Mouse (Mus musculus): ENCODE data around the gene Sgcd.
A peak's percentile ranks its signal among the peaks of the same experiment; 100 is the strongest.
"Not testable (repeated sequence)": the region's sequence is repeated elsewhere in the genome, so short reads cannot be mapped to it uniquely, and the experiment has no call there.

Sgcd gene

DNA sequence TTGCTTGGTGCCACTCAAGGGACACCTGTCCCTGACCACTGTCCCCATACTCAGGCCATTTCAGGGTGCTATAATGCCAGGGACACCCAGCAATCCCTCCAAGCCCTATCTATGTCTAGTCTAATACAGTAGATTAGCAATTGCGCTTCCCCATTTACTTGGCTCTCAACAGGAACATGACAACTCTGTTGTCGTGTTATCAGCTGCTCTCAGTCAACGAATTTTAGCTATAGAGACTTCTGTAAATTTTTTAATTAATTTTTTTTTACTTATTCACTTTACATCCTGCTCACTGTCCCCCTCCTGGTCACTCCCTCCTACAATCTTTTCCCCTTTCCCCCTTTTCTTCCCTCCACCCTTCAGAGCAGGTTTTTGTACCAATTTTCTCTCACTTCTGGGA lies 542.4 kb downstream of the Sgcd start:
- no peak for DNase-seq

DNA sequence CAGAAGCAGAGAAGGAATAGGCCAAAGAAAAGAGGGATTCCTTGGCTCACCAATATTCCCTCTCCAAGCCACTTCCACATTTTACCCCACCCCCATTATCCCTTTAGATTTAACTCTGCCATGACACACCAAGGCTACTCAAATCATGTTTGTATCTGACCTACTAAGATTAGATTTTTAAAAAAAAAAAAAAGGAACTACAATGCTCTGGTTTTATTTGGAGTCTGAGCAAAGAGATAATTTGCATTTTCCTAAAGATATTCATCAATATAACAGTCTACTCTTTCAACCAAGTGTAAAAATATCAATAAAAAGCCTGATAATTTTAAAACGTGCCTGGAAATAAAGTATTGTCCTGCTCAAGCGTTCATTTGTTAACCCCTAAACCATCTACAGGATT lies 543.1 kb downstream of the Sgcd start:
- no peak for DNase-seq

DNA sequence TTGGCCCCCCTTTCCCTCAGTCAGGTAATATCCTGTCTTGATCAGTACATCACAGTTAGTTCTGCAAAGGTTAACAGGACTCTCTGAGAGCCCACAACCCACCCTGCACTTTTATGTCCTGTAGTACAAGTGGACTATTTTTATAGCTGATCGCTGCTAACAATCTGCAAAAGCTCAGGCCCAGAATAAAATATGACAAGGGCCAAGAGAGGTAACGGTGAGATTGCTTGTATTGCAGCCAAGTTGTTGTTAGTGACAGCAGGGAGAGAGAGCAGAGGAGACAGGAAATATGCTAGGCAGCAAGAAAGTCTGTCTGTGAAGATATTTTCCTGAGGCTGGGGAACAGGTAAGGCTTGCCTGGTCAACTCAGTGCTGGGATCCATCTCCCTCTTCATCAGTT lies 546.5 kb downstream of the Sgcd start:
- no peak for DNase-seq

DNA sequence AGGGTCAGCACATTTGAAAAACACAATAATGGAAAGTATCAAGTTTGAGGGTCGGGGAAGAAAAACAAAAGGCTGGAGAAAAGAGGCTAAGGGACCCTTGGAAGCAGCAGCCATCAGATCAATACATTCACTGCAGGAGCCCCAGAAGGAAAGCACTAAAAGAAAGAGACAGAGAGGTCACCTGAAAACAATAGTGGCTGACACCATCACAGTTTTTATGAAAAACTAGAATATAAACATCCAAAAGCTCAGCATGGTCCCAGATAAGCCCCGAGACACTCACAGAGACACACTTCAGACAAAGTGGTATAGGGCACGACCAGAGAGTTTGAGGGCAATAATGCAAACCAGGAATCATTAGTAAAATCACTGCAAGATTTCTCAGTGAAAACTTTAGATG lies 589.2 kb downstream of the Sgcd start:
- DNase-seq: no peak

DNA sequence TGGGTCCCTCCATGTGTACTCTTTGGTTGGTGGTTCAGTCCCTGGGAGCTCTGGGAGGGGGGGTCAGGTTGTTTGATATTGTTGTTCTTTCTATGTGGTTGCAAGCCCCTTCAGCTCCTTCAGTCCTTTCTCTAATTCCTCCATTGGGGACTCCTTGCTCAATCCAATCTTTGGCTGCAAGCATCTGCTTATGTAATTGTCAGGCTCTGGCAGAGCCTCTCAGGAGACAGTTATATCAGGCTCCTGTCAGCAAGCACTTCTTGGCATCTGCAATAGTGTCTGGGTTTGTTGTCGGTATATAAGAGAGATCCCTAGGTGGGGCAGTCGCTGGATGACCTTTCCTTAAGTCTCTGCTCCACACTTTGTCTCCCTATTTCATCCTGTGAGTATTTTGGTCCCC lies 598.0 kb downstream of the Sgcd start:
- not testable (repeated sequence) for DNase-seq

DNA sequence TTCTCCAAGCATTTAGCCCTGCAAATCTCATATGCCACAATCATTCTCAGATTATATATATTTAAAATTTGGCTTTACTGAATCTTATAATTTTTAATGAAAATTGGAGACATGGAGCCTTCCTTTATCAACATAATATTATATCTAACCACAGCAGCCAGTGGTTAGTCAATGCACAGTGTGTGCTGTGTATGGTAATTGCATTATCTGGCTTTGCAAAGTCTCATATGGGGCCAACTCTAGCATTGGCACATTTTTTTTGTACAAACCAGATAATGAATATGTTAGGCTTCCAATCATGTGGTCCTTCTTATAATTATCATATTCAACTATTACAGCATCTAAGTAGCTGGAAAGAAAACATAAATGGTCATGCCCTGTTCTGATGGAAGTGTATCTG lies 599.4 kb downstream of the Sgcd start:
- DNase-seq: no peak

DNA sequence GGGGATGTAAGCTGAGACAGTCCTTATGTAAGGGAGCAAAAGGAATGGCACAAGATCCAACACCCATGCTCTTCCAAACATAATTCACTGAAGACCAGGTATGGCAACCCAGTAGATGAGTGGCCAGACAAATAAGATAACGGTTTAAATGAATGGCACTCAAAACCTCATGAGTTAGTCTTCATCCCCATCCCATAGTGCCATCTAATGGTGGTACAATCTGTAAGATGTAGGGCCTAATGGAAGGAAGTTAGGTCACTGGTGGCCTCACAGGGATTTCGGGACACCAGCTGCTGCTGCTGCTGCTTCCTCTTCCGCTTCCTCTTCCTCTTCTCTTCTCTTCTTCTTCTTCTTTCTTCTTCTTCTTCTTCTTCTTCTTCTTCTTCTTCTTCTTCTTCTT lies 601.0 kb downstream of the Sgcd start:
- DNase-seq: peak; percentile 11

DNA sequence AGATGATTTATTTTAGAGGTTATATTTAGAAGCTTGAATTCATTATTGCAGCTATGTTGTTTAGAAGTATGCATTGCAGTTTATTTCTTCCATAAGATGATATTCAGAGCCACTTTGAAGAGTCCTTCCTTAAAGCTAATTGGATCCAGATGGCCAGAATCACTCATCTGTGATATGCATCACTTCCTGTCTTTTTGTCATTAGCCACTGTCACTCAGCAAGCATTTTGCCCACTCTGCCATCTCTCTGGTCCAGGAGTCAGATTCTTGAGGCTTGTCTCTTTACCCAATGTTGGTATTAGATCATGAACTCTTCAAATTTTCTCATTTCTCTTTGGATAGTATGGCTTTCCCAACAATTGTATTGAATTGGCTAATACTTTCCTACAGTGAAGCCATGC lies 602.6 kb downstream of the Sgcd start:
- DNase-seq: no peak

DNA sequence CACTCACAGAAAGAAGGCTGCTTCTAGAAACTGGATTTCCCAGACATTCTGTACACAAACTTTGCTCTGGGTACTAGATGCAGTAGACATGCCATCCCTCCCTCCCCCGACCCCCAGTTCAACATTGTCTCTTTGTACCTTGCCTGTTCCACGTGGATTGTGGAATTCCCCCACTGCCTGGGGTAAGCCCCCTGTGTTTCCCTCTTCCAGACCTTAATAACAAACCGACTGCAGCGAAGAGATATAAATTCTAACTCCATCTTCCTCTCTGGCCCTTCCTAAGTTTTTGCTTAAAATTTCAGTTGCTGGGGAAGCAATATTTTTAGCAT lies 609.2 kb downstream of the Sgcd start:
- DNase-seq: no peak

DNA sequence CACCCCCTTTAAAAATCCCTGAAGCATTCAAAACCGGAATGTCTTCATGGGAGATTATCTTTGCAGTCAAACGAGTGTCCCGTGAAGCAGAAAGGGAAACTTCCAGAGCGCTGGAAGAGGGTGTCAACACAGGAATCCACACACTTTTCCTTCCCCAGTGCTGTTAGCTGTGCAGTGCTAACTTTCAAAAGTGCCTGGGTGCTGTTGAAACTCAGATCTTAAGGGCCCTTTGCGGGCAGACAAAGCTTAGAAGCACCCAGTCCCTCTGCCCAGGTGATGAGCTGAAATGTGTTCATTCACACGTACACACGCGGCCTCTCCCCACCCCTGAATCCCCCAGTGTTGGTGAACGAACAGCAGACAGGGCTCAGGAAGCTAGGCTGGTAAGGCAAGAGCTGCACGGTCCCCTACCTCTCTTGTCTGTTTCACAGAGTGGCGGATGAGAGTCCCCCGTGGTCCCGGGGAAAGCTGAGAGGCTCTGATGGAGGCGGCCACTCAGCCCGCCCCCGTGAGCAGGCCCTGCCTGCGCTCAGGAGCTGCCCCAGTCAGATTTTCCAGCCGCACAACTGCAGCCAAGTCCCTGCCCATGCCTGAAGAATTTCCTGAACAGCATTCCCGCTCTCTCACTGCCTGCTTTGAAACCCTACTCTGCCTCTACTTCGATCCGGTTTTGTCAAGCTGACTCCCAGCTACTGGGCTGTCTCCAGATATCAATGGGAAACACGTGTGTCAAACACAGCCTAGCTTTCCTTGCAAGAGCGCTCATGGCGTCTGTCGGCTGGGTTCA lies 609.7 kb downstream of the Sgcd start:
- peak; percentile 68 for DNase-seq

DNA sequence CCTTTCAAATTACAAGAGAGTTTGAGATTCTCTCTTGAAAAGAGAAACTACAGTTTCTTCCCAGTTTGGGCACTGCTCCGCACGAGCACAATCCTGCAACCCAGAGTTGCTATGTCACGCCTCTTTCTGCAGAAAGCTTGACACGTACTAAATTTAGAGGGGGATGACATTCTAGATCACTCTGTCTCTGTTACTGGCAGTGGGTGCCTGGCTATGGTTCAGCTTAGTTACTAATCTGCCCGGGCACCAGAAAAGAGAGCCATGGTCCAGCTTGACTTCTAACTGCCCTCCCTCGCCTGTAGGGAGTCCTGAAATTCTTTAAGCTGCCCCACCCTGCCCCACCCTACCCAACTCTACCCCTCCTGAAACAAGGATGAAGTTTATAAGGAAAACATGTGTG lies 611.3 kb downstream of the Sgcd start:
- DNase-seq: peak; percentile 14

DNA sequence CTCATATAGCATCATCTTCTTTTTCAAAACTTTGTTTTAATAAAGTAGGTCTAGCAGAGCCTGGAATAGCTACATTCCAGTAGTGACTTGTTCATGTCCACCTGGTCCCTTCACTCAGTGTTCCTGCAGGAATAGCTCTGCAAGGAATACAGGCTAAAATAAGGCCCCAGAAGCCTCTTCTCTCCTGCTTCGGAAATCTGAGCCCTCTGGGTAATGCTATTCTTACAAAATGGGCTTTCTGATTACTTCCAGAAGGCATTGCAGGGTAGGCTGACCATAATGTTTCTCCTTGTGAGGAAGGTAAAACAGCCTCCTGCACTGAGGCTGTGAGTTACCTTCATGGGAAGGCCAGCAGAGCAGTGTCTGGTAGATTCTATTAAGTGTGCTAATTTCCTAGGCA lies 611.9 kb downstream of the Sgcd start:
- DNase-seq: no peak

DNA sequence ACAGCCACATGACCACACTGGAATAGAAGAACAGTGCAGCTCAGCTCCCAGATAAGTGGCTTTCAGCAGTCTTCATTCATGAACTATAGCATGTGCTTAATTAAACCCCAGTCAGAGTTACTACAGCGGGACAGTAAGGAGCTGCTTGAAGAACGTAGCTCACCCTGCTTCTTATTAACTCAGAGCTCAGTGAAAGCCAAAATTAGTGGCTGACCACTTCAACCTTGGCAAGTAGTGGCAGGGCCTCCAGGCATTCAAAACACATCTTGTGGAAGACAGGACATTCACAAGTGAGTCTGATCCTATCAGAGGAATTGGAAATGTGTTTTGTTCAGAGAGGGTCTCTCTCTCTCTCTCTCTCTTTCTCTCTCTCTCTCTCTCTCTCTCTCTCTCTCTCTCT lies 617.2 kb downstream of the Sgcd start:
- DNase-seq: no peak

DNA sequence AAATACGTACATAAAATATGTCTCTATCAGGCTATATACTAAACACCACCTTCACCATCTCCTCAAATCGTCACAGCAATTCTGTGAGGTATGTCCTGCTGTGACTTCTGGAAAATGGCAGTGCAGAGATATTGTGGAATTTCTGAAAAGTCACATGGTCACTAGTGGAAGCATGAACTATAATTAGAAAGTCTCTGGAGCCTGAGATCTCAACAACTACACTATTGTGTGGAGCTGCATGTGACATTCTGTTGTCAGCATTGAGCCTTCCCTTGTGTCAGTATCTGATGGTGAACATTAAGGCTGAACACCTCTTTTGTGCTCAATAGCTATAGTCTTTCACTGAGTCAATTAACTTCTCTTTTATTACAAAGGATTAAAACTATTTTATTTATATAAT lies 637.2 kb downstream of the Sgcd start:
- no peak for DNase-seq

DNA sequence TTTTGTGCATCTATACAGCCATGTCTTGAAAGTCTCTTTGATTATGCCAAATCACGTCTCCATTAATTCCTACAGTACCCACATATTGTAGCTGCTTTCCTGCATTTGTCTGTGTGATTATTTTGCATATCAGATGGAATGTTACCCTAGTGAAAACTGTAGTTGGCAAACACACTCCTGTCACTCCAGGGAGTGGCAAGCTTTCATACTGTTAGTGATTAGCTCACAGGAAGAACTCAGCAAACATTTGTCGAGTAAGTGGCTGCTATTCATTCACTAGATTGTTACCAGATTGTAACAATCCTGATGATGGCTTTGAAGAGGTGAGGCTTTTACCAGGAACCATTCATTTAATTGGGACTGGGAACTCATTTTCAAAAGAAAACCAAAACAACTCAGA lies 645.3 kb downstream of the Sgcd start:
- no peak for DNase-seq

DNA sequence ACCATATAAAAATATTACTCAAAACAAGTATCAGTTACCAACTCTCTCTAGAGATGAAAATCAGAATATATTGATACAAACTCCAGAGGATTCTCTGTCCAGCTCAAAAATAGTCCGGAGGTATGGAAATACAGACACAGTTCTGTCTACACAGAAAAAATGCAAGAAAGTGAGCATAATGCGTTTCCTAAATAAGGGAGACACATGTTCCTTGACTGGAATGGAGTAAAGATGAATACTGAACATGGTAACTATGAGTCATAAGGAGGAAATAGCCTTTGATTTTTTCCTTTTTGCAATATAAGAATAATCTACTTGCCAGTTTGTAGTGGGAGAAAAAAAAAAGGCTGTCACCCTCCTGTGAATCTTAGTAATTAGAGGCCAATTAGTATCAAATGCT lies 655.1 kb downstream of the Sgcd start:
- no peak for DNase-seq

DNA sequence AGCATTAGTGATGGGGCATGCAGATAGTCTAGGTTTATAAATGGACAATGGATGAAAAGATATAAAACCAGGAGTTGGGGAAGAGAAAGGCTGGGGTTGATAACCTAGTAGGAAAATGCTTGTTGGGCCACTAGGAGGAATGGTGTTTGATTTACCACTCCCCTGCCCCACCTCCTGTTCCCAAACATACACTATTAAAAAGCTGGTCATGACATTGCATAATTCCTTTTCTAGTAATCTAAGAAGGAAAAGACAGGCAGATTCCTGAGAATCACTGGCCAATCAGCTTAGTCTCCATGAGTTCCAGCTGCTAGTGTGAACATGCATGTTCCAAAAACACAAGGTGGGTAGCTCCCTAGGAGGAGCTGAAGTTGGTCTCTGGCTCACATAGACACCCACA lies 683.2 kb downstream of the Sgcd start:
- DNase-seq: no peak

DNA sequence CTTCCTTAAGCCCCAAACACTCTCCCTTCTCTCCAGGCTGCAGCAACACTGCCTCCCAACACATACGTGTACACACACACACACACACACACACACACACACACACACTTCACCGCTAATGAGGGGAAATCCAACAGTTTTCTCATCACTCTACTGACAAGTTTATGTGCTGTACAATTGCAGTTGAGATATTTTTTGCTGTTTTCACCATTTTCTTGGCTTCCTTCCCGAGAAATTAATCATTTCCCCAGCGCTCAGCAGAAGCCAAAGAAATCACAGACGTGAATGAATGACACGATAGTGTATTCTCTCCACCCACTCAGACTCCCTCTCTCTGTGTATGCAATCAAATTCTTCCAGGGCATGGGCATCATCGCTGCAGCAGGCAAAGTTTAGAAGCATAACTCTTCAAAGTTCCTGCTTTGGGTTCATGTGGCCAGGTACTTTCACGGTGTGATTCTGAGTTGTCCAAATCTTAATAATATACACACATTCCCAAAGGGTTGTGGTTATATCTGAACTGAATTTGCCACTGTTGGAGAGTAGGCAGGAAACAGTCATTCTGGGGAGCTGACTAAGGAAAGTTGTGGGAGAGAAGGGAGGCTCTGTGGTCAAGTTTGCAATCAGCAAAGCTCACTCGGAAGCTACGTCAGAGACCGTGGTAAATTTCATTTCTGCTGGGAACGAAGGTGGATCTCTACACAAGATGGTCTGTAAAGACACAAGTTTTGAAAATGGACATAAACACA lies 683.9 kb downstream of the Sgcd start:
- DNase-seq: peak; percentile 38

DNA sequence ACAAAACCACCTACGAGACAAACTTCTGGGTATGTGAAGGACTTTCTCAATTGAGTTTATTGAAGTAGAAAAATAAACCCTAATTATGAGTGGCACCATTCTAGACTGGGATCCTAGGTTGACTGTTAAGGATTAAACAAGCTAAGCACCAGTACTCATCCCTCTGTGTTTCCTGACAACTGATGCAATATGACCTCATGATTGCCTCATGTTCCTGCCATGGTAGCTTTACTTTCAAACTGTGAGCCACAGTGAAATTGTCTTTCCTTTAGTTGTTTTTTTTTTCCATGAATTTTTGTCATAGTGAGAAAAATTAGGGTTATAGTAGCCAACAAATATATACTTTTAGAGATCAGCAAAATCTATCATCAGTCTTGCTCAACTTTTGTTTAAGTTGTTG lies 689.0 kb downstream of the Sgcd start:
- no peak for DNase-seq

DNA sequence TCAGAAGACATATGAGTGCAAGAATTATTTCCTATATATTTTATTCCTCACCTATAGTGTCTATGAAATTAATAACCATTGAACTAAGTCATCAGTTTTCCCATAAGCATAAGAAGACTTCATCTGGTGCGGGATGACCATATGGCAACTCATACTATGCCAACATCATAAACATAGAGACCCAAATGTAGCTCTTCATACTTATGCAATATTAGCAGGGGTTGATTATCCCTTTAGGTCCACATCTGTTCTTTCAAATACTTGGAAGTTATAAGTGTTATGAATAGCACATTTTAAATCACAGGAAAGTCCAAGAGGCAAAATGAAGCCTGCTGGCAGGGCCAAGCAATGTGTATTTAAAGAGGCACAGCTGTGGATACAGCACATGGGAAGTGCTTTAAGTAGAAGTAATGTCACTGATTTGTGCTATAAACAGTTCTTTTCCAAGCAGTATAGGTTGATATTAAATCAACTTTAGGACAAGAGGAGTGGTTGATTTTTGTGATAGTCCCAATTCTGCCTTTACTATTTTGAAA lies 690.9 kb downstream of the Sgcd start:
- DNase-seq: no peak

DNA sequence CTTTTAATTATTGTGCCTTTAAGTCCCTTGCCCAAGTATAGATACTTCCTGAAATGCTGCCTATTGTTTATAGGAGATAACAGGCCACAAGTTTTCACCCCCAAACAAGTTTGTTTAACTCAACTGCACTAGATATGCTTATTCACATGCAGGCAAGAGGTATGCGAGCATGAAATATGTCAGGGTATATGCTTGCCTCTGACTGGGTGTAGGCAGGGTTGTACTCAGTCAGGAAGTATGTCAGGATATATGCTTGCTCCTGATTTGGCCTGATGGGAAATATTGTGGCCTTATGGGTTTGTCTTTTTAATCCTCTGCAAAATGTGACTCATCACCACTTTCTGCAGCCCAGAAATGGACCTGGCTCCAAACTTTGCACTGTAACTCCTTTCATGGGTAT lies 694.0 kb downstream of the Sgcd start:
- DNase-seq: no peak

DNA sequence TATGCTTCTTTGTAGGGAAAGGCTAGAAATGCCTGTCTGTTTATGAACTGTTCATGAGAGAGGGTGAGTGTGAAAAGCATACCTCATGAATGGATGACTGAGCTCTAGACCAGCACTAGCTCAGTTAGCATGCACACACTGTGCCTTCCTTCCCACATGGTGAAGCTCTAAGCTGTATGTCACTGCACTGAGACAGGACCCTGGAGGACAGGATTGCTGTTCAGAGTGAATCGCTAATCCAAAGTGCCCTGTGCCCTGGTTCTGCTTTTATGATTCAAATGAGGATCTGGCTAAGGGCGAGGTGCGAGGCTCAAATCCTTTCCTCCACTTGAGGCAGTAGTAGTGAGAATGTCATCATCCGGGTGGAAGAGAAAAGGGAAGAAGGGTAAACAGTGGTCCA lies 712.2 kb downstream of the Sgcd start:
- DNase-seq: no peak

DNA sequence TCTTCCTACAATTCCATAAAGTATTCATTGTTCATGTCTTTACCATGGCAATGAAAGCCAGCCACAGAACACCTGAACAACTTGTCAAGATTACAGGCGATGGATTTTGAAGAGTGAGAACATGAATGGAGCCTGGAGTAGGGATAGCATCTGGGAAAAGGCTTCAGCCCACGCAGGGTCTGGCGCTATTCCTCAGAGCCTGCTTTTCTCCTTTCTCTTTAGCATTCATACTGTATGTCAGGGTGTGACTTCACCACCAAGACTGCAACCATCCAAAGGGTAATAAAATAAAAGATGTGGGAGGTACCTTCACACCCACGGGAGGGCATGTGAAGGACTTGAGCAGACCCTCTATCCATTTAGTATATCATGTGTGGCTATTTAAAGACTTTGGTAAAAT lies 720.2 kb downstream of the Sgcd start:
- DNase-seq: no peak

DNA sequence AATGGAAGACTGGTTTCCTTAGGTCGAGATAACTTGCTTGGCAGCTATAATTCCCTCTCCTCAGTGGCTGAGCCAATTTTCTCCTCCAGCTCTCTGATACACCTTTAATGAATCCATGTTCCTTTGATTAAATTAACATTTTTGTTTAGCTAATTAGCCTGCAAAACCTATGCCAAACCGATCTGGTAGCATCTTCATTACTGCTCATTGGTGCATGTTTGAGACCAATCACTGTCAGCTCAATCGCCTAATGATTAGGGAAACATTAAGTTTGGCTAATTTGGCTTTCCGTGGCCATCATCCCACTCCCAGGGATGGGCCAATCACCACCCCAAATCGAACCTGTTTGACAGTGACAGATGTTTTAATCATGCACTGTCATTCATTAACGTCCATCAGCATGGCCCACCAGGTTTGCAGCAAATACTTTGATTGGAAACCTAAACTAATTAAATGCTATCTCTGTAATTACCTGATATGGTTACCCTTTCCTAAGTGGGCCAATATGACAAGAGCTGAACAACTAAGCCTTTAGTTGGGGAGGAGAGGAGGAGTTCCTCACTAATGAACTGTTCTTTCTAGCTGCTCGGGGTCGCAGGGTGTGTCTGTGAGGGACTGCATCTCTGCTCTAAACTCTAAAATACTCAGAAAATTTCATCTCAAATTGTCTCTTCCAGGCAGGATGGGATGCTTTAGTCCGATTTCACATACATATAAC lies 724.3 kb downstream of the Sgcd start:
- DNase-seq: no peak
